ENCODE assay signal across 8 mouse cellular contexts in genomic region chr19:36918441-36919301, GRCm38 (mm10). TPM values are rescaled to one million over a fixed set of nuclear protein-coding genes. Genes with fewer than 3 reads are reported as not detected.
DNase-seq lines count a peak whose midpoint lies in the region; ATAC-seq and TF ChIP-seq lines count a peak whose summit lies in the region.

No protein-coding gene starts in this region.

- H3ac ChIP-seq in C2C12 (ENCODE audit: control insufficient read depth, insufficient read length, low read depth) = peak overlapping the region; percentile 97

- peak overlapping the region; percentile 48 for H3K4me3 ChIP-seq in C2C12 (ENCODE audit: insufficient read depth, poor library complexity, severe bottlenecking)
- peak overlapping the region; percentile 88 for H3K4me3 ChIP-seq in bone marrow macrophage, adult 2 months (ENCODE audit: insufficient read depth, low read length)
- H3K4me3 ChIP-seq in heart, embryonic 13.5 days = peak overlapping the region; percentile 95
- peak overlapping the region; percentile 71 for H3K4me3 ChIP-seq in liver, embryonic 15.5 days (replicated peaks)
- peak overlapping the region; percentile 85 for H3K4me3 ChIP-seq in neural tube, embryonic 12.5 days
- H3K4me3 ChIP-seq in stomach, postnatal 0 days (ENCODE audit: low read depth, low read length) = peak overlapping the region; percentile 80

- no peak for TF ChIP-seq POLR2A in bone marrow macrophage, adult 2 months (IDR thresholded peaks at IDR 0.05; ENCODE audit: borderline replicate concordance, low read depth, low read length)

- DNase-seq in kidney, postnatal 10 days = peak; percentile 88
- DNase-seq in stomach, postnatal 0 days (ENCODE audit: low spot score) = peak; percentile 87

- no peaks in the 10 kb centered on the region for H3K9me3 ChIP-seq in heart, embryonic 13.5 days
- H3K9me3 ChIP-seq in liver, embryonic 15.5 days (replicated peaks) = no peaks in the 10 kb centered on the region
- no peaks in the 10 kb centered on the region for H3K9me3 ChIP-seq in neural tube, embryonic 12.5 days
- H3K9me3 ChIP-seq in stomach, postnatal 0 days (ENCODE audit: control insufficient read depth, low read length) = no peaks in the 10 kb centered on the region

- peaks cover 8% of the 10 kb centered on the region for H3K4me1 ChIP-seq in bone marrow macrophage, adult 2 months (ENCODE audit: control insufficient read depth, insufficient read depth, low read length)
- H3K4me1 ChIP-seq in heart, embryonic 13.5 days = peaks cover 13% of the 10 kb centered on the region
- H3K4me1 ChIP-seq in liver, embryonic 15.5 days (replicated peaks) = peaks cover 25% of the 10 kb centered on the region
- H3K4me1 ChIP-seq in neural tube, embryonic 12.5 days = peaks cover 2% of the 10 kb centered on the region; the same call in 1 of the 2 replicates
- 0 out of 2 replicates have a peak, but pooled peaks cover 2% of the 10 kb centered on the region for H3K4me1 ChIP-seq in stomach, postnatal 0 days (replicated peaks; ENCODE audit: control insufficient read depth, insufficient read depth)

- H3K9ac ChIP-seq in heart, embryonic 13.5 days = peak overlapping the region; percentile 96
- peak overlapping the region; percentile 56 for H3K9ac ChIP-seq in liver, embryonic 15.5 days
- H3K9ac ChIP-seq in neural tube, embryonic 12.5 days = peak overlapping the region; percentile 92
- H3K9ac ChIP-seq in stomach, postnatal 0 days (ENCODE audit: low read length) = peak overlapping the region; percentile 81

- peak; percentile 93 for TF ChIP-seq CTCF in C2C12 (IDR thresholded peaks at IDR 0.05; ENCODE audit: control insufficient read depth, insufficient read depth, insufficient read length)
- TF ChIP-seq CTCF in bone marrow macrophage, adult 2 months (IDR thresholded peaks at IDR 0.05; ENCODE audit: low read depth, low read length) = 0 out of 2 replicates have a peak, but pooled peaks have one; percentile 17
- TF ChIP-seq CTCF in stomach, postnatal 0 days (IDR thresholded peaks at IDR 0.05; ENCODE audit: low read depth) = peak; percentile 74

- no peaks in the 10 kb centered on the region for H3K79me3 ChIP-seq in C2C12 (ENCODE audit: low read depth)

- peak overlapping the region; percentile 58 for H3K27ac ChIP-seq in bone marrow macrophage, adult 2 months (ENCODE audit: insufficient read depth, low read depth, low read length)
- H3K27ac ChIP-seq in heart, embryonic 13.5 days (replicated peaks) = peak overlapping the region; percentile 83
- H3K27ac ChIP-seq in liver, embryonic 15.5 days (replicated peaks) = peak overlapping the region; percentile 63
- H3K27ac ChIP-seq in neural tube, embryonic 12.5 days = peak overlapping the region; percentile 79
- peak overlapping the region; percentile 90 for H3K27ac ChIP-seq in stomach, postnatal 0 days (replicated peaks)

- H3K27me3 ChIP-seq in C2C12 (ENCODE audit: control insufficient read depth, insufficient read depth, insufficient read length) = no peaks in the 10 kb centered on the region
- H3K27me3 ChIP-seq in heart, embryonic 13.5 days (replicated peaks) = no peaks in the 10 kb centered on the region
- peaks cover 30% of the 10 kb centered on the region for H3K27me3 ChIP-seq in liver, embryonic 15.5 days
- no peaks in the 10 kb centered on the region for H3K27me3 ChIP-seq in neural tube, embryonic 12.5 days (replicated peaks)
- H3K27me3 ChIP-seq in stomach, postnatal 0 days (ENCODE audit: control insufficient read depth, insufficient read depth, low read length) = no peaks in the 10 kb centered on the region

- H3K79me2 ChIP-seq in C2C12 (ENCODE audit: control insufficient read depth, insufficient read depth) = no peaks in the 10 kb centered on the region

- 0% methylated on average over 81 of the region's 85 CpGs for WGBS in heart, embryonic 13.5 days
- under 1% methylated on average over 85 of the region's 85 CpGs for WGBS in liver, embryonic 15.5 days (ENCODE audit: insufficient replicate concordance)
- under 1% methylated on average over 85 of the region's 85 CpGs for WGBS in neural tube, embryonic 12.5 days
- WGBS in stomach, postnatal 0 days = under 1% methylated on average over 74 of the region's 85 CpGs

- peak; percentile 66 for ATAC-seq in erythroid progenitor cell, adult 5-6 weeks (replicated peaks; ENCODE audit: low FRiP score, poor library complexity, severe bottlenecking)
- ATAC-seq in heart, embryonic 13.5 days (ENCODE audit: extremely low read depth, insufficient number of reproducible peaks, low FRiP score, low TSS enrichment) = peak; percentile 65
- ATAC-seq in liver, embryonic 15.5 days (ENCODE audit: insufficient read depth) = peak; percentile 79
- ATAC-seq in neural tube, embryonic 12.5 days (ENCODE audit: low FRiP score, low read depth) = peak; percentile 88
- ATAC-seq in stomach, postnatal 0 days (ENCODE audit: low FRiP score, low TSS enrichment) = peak; percentile 91

- no peak for TF ChIP-seq EP300 in stomach, postnatal 0 days (optimal IDR thresholded peaks at IDR 0.05)

- no peaks in the 10 kb centered on the region for H3K36me3 ChIP-seq in C2C12 (ENCODE audit: control insufficient read depth, insufficient read depth)
- H3K36me3 ChIP-seq in heart, embryonic 13.5 days = no peaks in the 10 kb centered on the region
- H3K36me3 ChIP-seq in liver, embryonic 15.5 days (replicated peaks) = no peaks in the 10 kb centered on the region
- no peaks in the 10 kb centered on the region for H3K36me3 ChIP-seq in neural tube, embryonic 12.5 days
- H3K36me3 ChIP-seq in stomach, postnatal 0 days (ENCODE audit: control insufficient read depth, insufficient read depth, low read length) = no peaks in the 10 kb centered on the region

- peak overlapping the region; percentile 90 for H3K4me2 ChIP-seq in heart, embryonic 13.5 days
- H3K4me2 ChIP-seq in liver, embryonic 15.5 days = peak overlapping the region; percentile 96
- H3K4me2 ChIP-seq in neural tube, embryonic 12.5 days (replicated peaks) = peak overlapping the region; percentile 67
- H3K4me2 ChIP-seq in stomach, postnatal 0 days (replicated peaks; ENCODE audit: low read depth) = peak overlapping the region; percentile 52

TF ChIP-seq in C2C12, 6 proteins besides CTCF, POLR2A, EP300 and RAD21:
- TF ChIP-seq MAX (IDR thresholded peaks at IDR 0.05) (no peak), FOSL1 (IDR thresholded peaks at IDR 0.05; ENCODE audit: insufficient read depth, low read length, poor library complexity, severe bottlenecking) (no peak), MYOG (IDR thresholded peaks at IDR 0.05; ENCODE audit: control insufficient read depth, extremely low read depth, insufficient read length) (no peak), MYOD1 (IDR thresholded peaks at IDR 0.05; ENCODE audit: control insufficient read depth, insufficient read length, low read depth) (no peak), USF1 (IDR thresholded peaks at IDR 0.05; ENCODE audit: low read depth) (no peak), CEBPB (IDR thresholded peaks at IDR 0.05; ENCODE audit: low read depth) (no peak)

RNA-seq across cellular contexts. Expression of gene Fgfbp3, which starts 0.7 kb away (rescaled TPM):
- polyA plus RNA-seq in C2C12 (2012; fragmentation: generic; extraction: Trizol) = 0.94 TPM
- 2.1 and 2.3 TPM in 2 replicates for polyA plus RNA-seq in bone marrow macrophage, adult 2 months (2012; ENCODE audit: insufficient read depth, insufficient read length, missing spikeins)
- total RNA-seq in erythroid progenitor cell, adult 5-6 weeks (2015; ENCODE audit: low replicate concordance) = not detected in 2 replicates
- 1.6 and 6.5 TPM in 2 replicates for total RNA-seq in erythroid progenitor cell, adult 5-6 weeks (2017; ENCODE audit: low replicate concordance)
- polyA plus RNA-seq in heart, embryonic 13.5 days (2015; fragmentation: Nextera tagmentation; extraction: Ambion mirVana) = 3.9 and 4.2 TPM in 2 replicates
- polyA plus RNA-seq in liver, embryonic 15.5 days (2015; fragmentation: Nextera tagmentation; extraction: Ambion mirVana) = 0.90 and 0.93 TPM in 2 replicates
- polyA plus RNA-seq in neural tube, embryonic 12.5 days (2016; fragmentation: Nextera tagmentation; extraction: Ambion mirVana) = 99.2 and 108 TPM in 2 replicates
- 4.4 and 5.1 TPM in 2 replicates for polyA plus RNA-seq in stomach, postnatal 0 days (2015; fragmentation: Nextera tagmentation; extraction: Ambion mirVana)

RNA-seq across cellular contexts. Expression of gene Btaf1, which starts 7.2 kb away (rescaled TPM):
- polyA plus RNA-seq in C2C12 (2012; fragmentation: generic; extraction: Trizol) = 5.3 TPM
- 23.0 and 25.4 TPM in 2 replicates for polyA plus RNA-seq in bone marrow macrophage, adult 2 months (2012; ENCODE audit: insufficient read depth, insufficient read length, missing spikeins)
- 90.5 and 95.2 TPM in 2 replicates for total RNA-seq in erythroid progenitor cell, adult 5-6 weeks (2015; ENCODE audit: low replicate concordance)
- total RNA-seq in erythroid progenitor cell, adult 5-6 weeks (2017; ENCODE audit: low replicate concordance) = 178 and 227 TPM in 2 replicates
- 6.5 and 6.9 TPM in 2 replicates for polyA plus RNA-seq in heart, embryonic 13.5 days (2015; fragmentation: Nextera tagmentation; extraction: Ambion mirVana)
- 8.5 and 9.4 TPM in 2 replicates for polyA plus RNA-seq in liver, embryonic 15.5 days (2015; fragmentation: Nextera tagmentation; extraction: Ambion mirVana)
- polyA plus RNA-seq in neural tube, embryonic 12.5 days (2016; fragmentation: Nextera tagmentation; extraction: Ambion mirVana) = 15.7 and 17.3 TPM in 2 replicates
- polyA plus RNA-seq in stomach, postnatal 0 days (2015; fragmentation: Nextera tagmentation; extraction: Ambion mirVana) = 2.8 and 3.1 TPM in 2 replicates

Comparison
In these comparisons a context has a peak if more than half of its experiments do, and no peak if none do; other contexts are left out.
1. Peak in every context shown above with its lines: DNase-seq, ATAC-seq, H3K4me3 ChIP-seq and H3K27ac ChIP-seq.
2. CTCF ChIP-seq: peak in every context shown above with its lines; median percentile 93 in C2C12; 74 in stomach, postnatal 0 days; 17 in bone marrow macrophage, adult 2 months.
3. RNA of gene Fgfbp3, which starts 0.7 kb away (polyA plus RNA-seq): 99.2 to 108 TPM in neural tube, embryonic 12.5 days; 4.4 to 5.1 TPM in stomach, postnatal 0 days, 3.9 to 4.2 TPM in heart, embryonic 13.5 days, 2.1 to 2.3 TPM in bone marrow macrophage, adult 2 months, 0.94 TPM in C2C12 (single experiment) and 0.90 to 0.93 TPM in liver, embryonic 15.5 days; every median in the first group is over 10 times any median in the second.